Mouse (Mus musculus): ENCODE results near the gene Frmd8. TPM values are rescaled to one million over a fixed set of nuclear protein-coding genes. Genes with fewer than 3 reads are reported as not detected.

Gene Frmd8
- total RNA-seq, 2 experiments from 2014 or later: 8.9 to 11.1 TPM

DNA sequence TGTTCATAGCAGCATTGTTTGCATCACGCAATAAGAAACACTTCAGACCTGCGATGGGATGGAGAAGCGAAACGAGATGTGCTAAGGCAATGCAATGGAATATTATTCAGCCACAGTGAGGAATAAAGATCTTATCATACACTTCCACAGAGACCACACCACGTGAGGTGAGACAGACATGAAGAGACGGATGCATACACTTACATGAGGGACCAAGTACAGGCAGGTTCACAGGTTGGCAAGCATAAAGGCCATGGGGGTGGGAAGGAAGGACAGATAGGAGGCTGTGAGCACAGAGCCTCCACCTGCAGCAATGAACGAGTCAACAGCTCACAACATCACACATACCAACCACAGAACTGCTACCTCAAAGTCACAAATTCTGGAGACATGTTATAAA lies 44.3 kb downstream of the Frmd8 start:
- intact Hi-C loops (cut with DNase I): no loop called here
- DNase-seq (ENCODE audit: low spot score): no peak

DNA sequence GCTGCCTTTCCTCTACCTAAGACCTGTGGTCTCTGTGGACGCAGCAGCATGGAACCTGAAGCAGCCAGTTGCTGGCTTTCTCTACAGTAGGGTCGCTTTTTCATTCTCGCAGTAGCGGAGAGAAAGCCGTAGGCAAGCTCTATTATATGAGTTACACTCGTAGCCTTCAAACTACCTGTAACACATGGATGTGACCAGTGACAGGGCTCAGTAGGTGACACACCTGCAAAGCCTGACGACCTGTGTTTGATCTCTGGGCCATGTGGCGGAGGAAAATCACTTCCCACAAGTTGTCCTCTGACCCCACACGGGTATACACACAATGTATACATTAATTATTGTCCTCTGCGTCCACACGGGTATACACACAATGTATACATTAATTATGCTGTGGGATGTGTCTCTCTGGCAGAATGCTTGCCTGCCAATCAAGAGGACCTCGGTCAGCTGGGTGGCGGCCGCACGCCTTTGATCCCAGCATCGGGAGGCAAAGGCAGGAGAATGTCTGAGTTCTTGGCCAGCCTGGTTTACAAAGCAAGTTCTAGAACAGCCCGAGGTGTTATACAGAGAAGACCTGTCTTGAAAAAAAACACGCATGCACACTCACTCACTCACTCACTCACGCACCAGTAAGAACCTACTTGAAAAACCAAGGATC lies 45.0 kb downstream of the Frmd8 start:
- intact Hi-C loops (cut with DNase I): no loop called here

DNA sequence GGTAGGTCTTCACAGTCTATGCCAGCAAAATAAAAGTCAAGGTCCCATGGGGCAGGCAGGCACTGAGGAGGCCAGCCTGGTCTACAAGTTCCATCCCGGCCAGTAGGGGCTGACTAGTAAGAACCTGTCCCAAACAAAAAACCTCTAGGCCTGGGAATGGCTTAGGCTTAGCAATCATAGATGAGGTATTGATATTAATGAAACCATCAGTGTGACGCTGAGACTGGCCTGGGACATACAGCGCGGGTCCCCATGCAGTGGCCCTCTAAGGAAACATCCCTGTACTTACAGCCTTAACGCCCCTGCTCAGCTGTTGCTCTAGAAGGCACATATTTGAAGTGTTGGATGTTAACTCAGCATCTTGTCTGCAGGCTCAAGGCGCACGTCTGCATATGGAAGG lies 46.2 kb downstream of the Frmd8 start:
- no peak for DNase-seq (ENCODE audit: low spot score)
- intact Hi-C loops (cut with DNase I): no loop called here

More for the DNA sequence above, 45.0 kb downstream of the Frmd8 start:
- no peak for DNase-seq (ENCODE audit: low spot score)

DNA sequence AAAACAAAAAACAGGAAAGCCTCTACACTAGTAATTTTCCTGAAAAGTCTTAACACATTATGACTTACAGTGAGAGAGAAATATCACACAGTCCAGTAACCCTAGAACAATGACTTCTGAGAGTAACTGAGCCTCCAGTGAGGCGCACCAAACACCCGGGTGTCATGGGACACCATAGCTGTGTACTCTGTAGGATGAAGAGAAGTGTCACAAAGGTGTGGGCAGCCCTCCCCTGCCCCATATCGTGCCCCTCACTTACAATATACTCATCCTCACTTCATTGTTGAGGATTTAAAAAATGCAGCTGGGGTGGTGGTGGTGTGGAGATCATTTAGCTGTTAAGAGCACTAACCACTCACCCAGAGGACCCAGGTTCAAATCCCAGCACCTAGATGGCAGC lies 46.9 kb downstream of the Frmd8 start:
- DNase-seq (ENCODE audit: low spot score): no peak
- intact Hi-C loops (cut with DNase I): no loop called here

DNA sequence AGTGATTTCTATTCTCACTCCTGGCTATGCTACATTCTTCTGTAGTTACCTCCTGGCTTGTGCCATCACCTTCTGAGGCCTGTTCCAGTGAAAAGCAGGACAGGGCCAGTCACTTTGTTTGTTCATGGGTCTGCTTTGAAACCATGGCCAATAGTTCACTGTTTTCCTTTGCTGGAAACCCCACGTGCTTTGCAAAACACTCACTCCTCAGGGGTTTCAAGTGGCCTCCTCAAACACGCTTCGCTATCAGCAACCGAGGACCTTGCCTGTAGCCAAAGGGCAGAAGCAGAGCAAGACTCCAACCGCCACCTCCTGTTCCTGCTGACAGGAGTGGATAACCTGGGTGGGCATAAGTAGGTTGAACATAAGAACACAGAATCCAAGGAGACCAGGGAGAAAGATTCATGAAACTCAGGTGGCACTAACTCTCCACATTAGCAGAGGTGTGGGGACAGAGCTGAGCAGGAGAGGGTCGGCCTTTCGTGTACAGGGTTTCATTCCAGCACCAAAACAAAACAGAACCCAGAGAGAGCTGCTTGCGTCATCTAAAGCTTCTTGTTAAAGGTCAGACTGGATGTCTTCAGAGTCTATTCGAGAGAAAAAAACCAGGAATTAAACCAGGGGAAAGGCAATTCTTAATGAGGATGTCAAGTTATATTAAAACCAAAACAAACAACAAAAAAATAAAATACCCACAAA lies 47.5 kb downstream of the Frmd8 start:
- intact Hi-C loops (cut with DNase I): loop anchor here (2.0 kb wide), 1 partner anchor 13 kb away; no protein-coding TSS in a partner anchor
- no peak for DNase-seq (ENCODE audit: low spot score)

DNA sequence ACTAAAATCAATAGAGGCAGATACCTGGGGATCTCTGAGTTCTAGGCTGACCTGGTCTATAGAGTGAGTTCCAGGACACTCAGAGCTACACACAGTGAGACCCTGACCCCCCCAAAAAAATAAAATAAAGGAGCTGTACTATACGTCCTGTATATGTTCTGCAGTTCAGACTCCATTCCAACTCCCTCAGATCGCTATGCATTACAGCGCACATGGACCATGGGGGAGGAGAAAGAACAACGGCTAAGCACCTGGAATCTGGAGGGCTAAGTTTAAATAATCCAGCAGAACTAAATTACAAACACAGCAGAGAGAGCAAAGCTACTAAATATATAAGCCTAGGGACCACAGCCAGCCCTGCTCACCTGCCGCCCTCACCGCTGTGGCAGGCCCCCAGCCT lies 48.0 kb downstream of the Frmd8 start:
- intact Hi-C loops (cut with DNase I): loop anchor here (2.0 kb wide), 1 partner anchor 14 kb away; no protein-coding TSS in a partner anchor
- no peak for DNase-seq (ENCODE audit: low spot score)

DNA sequence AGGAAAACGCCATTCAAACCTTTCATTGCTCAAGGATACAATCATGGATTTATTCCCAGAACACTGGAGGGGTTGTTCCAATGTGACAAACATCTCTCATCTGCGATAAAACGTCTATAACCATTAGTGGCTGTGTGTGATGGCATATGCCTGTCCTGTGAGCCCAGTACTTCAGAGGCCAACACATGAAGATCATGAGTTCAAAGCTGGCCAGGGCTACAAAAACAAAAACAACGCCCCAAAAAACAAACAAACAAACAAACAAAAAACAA lies 48.4 kb downstream of the Frmd8 start:
- DNase-seq (ENCODE audit: low spot score): no peak
- intact Hi-C loops (cut with DNase I): loop anchor here (2.0 kb wide), 1 partner anchor 14 kb away; no protein-coding TSS in a partner anchor

DNA sequence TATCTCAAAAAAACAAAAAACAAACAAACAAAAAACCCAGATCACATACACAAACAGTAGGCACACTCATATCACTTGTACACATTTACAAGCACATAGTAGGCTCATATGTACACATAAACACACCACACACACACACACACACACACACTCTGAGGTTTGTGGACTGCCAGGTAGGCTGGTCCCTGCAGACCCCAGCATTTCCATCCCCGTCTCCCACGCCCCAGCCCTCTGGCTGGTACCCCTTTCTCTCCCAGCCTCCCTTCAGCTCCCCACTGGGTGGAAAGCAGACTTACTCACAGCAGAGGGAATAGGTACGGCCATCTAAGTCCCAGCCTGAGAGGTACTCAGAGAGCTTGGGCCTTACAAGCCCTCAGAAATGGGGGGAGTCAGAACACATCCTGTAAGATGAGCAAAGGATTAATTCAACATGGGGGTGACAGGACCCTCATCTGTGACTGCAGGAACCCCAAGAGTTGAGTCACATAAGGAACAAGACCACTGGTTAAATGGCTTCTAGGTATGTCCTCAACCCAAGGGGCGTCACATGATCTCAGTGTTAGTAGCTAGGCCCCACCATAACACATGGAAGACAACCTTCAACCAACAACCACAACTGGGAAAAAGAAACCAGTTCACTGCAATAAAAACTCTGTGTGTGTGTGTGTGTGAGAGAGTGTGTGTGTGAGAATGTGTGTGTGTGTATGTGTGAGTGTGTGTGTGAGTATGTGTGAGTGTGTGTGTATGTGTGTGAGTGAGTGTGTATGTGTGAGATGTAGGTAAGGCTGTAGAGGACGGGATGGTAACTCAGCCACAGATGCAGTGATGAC lies 49.0 kb downstream of the Frmd8 start:
- no peak for DNase-seq (ENCODE audit: low spot score)
- intact Hi-C loops (cut with DNase I): loop anchor here (2.0 kb wide), 1 partner anchor 15 kb away; no protein-coding TSS in a partner anchor

DNA sequence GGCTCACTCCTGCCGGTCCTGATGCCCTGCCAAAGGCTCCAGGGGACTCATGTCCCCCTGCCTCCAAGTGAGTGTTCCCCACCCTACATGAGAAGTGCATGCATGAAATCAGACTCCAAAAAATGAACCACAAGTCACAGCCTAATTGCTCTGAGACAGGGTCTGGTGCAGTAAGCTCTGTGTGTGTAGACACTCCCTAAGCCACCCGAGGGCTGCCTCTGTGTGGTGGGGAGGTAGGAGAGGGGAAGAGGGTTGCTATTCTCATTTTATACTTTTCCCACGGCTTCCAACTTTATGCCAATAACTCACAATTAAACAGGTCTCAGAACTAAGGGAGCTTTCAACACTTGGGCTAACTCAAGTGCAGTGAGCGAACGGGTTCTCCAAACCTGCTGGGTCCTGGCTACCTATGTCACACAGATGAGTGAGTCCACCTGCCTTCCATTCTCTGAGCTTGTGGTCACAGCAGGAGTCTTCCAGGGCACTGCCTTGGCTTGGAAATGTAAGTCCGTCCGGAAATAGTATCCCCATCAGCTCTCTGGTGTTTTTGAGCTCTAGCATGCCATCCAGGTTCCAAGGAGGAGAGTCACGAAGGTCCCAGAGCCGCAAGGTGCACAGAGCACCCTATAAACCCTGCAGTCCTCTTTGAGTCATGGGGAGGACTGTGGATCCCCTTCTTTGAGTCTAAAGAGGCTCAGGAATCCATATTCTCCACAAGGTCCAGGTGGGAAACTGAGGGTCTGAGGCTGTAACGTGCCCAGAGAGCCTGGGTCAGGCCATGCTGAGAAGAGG lies 50.1 kb downstream of the Frmd8 start:
- intact Hi-C loops (cut with DNase I): no loop called here
- DNase-seq (ENCODE audit: low spot score): no peak

DNA sequence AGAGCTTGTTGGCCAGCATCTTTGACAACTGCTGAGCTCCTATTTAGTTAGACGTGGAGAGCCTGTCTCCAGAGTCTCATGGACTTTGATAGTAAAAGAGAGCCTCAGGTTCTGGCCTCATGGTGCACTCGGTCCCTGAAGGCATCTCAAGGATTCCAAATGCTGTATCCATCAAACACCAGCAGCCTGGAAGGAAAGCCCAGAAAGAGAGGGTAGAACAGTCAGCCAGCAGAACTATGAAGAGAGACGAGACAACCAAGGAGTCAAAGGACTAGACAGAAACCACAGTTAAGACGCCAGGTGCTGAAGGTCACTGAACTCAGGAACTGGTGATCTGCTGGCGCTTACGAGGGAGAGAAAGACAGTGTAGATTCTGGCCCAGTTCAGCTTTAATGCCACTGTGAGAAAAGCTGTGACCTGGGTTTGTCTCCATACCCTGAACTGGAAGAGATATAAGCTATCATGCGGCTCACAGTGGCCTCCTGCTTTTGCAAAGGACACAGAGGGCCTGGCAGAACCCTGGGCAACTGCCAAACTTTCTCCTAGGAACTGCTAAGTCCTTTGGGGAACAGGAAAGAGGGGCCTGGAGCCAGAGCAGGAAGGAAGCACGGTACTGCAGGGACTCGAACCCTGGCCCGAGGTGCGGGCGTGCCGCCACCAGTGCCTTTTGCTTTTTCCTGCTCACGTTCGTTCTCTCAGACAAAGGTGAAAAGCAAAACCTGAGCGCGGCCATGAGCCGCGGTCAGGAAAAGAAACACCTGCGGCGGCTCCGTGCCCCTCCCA lies 50.8 kb downstream of the Frmd8 start:
- DNase-seq (ENCODE audit: low spot score): no peak
- intact Hi-C loops (cut with DNase I): no loop called here

DNA sequence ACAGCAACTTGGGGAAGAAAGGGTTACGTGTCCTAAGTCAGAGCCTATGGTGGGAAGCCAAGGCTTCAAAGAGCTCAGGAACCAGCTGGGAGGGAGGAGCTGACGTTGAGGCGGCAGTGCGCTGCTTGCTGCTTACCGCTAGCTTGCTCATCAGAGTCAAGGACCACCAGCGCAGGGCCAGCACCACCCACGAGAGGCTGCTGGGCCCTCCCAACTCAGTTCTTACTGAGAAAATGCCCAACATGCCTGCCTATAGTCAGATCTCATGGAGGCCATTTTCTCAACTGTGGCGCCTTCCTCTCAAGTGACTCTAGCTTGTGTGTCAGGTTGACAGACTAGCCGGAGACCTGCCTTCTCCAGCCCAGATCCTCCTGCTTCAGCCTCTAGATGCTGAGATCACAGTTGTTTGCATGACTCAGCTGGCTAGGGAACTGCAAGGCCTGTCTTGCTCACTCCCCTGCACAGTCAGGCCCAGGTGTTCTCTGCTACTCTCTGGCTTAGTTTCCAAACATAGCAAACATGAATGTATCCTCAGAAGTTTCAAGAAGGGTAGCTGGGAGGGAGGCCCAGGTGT lies 51.7 kb downstream of the Frmd8 start:
- intact Hi-C loops (cut with DNase I): no loop called here
- no peak for DNase-seq (ENCODE audit: low spot score)

DNA sequence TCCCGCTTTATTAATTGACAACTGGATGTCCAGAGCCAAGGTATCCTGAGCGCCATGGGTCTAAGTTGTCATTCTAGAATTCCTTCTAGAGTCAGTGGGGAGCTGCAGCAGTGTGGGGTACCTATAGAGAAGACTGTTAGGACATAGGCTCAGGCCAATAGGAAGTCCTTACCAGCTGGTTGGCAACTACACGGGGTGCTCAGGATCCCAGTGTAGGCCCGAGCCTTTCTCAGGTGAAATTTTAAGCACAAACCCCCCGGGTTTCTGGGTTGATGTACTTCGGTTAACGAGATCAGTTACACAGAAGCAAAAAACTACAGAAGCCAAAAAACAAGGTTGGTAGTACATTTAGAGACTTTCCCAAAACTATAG lies 52.3 kb downstream of the Frmd8 start:
- intact Hi-C loops (cut with DNase I): no loop called here

DNA sequence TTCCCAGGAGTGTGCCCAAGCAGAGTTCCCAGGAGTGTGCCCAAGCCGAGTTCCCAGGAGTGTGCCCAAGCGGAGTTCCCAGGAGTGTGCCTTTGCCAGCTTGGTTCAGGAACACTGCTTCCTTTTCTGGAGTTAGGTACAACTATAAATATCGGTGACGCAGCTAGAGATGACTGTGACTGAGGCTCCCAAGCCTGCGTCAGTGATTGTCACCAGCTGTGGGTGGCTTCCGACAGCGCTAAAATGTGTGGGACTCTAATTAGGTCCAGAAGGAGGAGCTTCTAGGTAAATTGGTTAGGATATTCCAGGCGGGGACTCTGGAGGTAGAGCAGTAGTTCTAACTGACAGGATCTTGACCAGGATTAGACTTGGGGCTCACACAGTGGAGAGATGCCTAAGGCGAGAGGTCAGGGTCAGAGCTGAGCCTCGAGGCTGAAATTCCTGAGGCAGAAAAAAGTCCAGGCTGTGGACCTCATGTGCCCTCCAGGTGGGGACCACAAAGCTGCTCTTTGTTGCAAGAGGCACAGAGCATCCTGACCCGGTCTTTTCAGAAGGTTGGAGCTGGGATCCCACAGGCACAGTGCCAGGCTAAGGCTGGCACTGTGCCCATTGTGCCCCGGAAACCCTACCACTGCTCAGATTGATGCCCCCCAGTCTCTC lies 52.8 kb downstream of the Frmd8 start:
- intact Hi-C loops (cut with DNase I): no loop called here
- no peak for DNase-seq (ENCODE audit: low spot score)

More for the DNA sequence above, 52.3 kb downstream of the Frmd8 start:
- DNase-seq (ENCODE audit: low spot score): no peak

DNA sequence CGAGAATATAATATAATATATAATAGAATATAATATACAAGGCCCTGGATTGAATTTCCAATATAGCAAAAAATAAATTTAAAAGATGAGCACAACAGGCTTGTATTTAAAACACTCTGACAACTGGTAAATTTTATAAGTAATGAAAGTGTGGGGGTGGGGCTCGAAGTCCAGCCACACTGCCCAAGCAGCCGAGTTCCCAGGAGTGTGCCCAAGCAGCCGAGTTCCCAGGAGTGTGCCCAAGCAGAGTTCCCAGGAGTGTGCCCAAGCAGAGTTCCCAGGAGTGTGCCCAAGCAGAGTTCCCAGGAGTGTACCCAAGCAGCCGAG lies 53.3 kb downstream of the Frmd8 start:
- DNase-seq (ENCODE audit: low spot score): no peak

DNA sequence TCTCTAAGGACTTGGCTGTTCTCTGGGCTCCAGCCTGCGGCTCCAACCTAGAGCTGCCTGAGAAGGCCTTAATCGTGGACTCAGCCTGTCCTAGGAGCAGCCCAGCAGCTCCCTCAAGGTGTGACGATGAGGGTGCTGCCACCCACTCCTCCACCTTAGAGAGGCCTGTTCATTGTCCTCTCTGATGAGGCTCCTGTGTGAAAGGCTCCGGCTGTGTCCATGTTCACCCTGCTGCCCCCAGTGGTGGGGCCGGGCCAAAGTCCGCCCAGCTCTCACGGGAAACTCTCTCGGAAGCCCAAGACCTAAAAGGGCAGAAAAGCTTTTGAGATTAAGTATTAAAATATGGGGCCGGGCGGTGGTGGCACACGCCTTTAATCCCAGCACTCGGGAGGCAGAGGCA lies 55.5 kb downstream of the Frmd8 start:
- intact Hi-C loops (cut with DNase I): loop anchor here (2.0 kb wide), 1 partner anchor 19 kb away; no protein-coding TSS in a partner anchor
- DNase-seq (ENCODE audit: low spot score): no peak

More for the DNA sequence above, 53.3 kb downstream of the Frmd8 start:
- intact Hi-C loops (cut with DNase I): no loop called here

DNA sequence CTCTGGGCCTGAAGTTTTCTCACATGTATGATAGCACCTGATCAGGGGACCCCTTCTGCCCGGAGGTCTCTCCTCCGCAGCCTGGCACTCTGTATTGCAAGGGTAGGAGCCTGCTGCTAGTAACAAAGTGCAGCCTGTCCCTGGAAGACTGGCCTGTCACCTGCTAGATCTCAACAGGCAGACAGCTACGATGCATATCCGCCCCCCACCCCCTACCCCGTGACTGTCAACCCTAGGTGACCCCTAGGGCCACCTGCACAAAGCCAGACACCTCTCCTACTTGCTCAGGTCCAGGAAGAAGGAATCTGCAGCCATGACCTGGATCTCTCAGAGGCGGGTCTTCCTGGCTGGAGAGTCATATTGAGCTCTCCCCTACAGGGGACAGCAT lies 56.5 kb downstream of the Frmd8 start:
- intact Hi-C loops (cut with DNase I): loop anchor here (2.0 kb wide), 1 partner anchor 18 kb away; no protein-coding TSS in a partner anchor
- DNase-seq (ENCODE audit: low spot score): no peak

DNA sequence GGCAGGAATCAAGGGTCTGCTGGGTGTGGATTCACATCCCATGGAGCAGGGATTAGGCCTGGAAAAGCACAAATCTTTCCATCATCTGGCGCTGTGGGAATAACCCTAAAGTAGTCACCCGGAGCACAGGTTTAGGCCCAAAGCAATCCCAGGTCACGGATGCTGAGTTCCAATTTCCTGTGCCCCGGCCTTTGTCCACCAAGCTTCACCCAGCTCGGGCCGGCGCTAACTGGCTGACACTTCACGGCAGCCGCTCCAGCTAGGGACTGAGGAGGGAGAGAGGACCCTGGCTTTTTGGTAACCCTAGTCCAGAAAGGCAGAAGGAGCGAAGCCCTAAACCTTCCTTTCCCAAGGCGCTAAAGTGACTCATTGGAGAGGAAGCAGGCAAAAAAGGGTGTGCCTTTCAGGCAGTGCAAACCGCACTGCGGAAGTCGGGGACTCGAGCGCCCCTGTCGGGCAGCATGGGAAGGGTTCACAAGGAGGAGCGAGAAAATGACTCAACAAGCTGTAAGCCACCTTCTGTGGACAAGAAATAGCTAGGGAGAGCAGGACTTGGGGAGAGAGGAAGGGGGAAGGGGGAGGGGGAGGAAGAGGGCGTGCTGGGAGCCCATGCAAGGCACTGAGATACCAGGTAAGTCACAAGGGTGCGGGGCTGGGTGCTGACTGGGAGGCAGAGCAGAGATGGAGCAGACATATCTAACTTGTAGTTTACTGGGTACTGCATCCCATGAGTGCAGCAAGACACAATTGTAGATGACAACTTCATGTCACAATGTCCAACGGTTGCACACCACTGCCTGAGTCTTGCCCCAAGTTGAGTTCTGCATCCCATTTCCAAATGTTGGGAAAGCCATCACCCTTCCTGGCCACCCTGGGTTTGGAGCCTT lies 57.1 kb downstream of the Frmd8 start:
- peak; percentile 83 for DNase-seq (ENCODE audit: low spot score)
- intact Hi-C loops (cut with DNase I): loop anchor here (2.0 kb wide), 1 partner anchor 17 kb away; no protein-coding TSS in a partner anchor

DNA sequence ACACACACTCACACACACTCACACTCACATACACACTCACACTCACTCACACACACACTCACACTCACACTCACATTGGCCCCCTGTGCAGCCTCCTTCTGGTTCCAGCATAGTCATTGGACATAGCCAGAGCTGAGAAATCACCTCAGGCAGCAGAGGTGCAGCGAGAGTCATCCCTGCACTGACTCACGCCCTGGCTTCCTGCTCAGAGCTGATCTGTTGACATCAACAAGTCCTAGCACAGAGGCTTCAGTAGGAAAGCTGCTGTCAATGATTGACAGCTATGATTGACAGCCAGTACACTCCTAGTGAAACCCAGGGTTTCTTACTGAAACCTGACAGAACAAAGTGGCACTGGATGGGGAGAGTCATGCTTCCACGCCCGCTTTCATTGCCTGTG lies 59.1 kb downstream of the Frmd8 start:
- no peak for DNase-seq (ENCODE audit: low spot score)
- intact Hi-C loops (cut with DNase I): no loop called here
